23 mouse cellular contexts compared by ENCODE assay signal in the genomic region with DNA sequence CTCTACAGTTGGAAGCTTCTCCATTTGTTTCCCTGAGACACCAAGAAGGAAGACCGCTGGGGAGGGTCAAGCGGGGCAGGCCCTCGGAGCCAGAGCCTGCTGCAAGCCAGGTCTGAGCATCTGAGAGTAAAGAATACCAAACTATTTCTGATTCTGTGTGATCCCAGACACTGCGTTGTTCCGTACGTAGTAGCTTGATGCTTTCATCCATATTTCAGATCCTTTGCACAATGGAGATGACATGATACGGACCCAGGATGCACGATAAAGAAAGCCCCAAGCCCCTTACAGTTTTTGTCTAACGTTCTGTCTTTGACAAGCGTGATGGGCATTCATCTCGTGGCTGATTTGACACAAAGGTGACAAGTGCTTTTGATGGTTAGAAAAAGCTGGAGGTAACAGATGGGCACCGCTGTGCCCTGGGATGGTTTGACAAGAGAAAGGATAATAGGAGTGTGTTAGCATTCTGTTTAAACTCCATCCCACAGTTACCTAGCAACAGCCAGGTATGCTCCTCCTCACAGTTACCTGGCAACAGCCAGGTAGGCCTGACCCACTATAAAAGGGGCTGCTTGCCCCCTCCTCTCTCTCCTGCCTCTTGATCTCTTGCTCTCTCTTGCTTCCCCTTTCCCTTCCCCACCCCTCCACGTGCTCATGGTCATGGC. TPM values are rescaled to one million over a fixed set of nuclear protein-coding genes. Genes with fewer than 3 reads are reported as not detected.
DNase-seq lines count a peak whose midpoint lies in the region; ATAC-seq and TF ChIP-seq lines count a peak whose summit lies in the region.
"Had no signal": no experiment of that assay in that cellular context is flagged by ENCODE, and none has a peak within 500 bp of the region (broad histone marks: within the 10 kb centered on the region; RNA-seq: fewer than 3 reads in every experiment).

No protein-coding gene starts in this region.

- H3K4me1 ChIP-seq in forebrain, postnatal 0 days (ENCODE audit: insufficient read depth), result no peaks in the 10 kb centered on the region
- H3K4me1 ChIP-seq in forebrain, embryonic 11.5 days (replicated peaks; ENCODE audit: control insufficient read depth, insufficient read depth, low read length), result no peaks in the 10 kb centered on the region
- no peaks in the 10 kb centered on the region for H3K4me1 ChIP-seq in midbrain, embryonic 11.5 days (ENCODE audit: control insufficient read depth, insufficient read depth, low read length)
- no peaks in the 10 kb centered on the region for H3K4me1 ChIP-seq in midbrain, embryonic 13.5 days (replicated peaks)
- H3K4me1 ChIP-seq in midbrain, postnatal 0 days (ENCODE audit: insufficient read depth, low read length), result no peaks in the 10 kb centered on the region
- no peaks in the 10 kb centered on the region for H3K4me1 ChIP-seq in stomach, postnatal 0 days (replicated peaks; ENCODE audit: control insufficient read depth, insufficient read depth)
- H3K4me1 ChIP-seq: embryonic facial prominence, embryonic 15.5 days; heart, embryonic 10.5 days had no signal

- H3K9ac ChIP-seq in forebrain, postnatal 0 days, result no peak overlapping the region
- H3K9ac ChIP-seq in forebrain, embryonic 11.5 days (ENCODE audit: low read length), result no peak overlapping the region
- H3K9ac ChIP-seq in midbrain, embryonic 11.5 days (ENCODE audit: low read length), result no peak overlapping the region
- H3K9ac ChIP-seq in midbrain, embryonic 13.5 days (replicated peaks), result no peak overlapping the region
- no peak overlapping the region for H3K9ac ChIP-seq in midbrain, postnatal 0 days (replicated peaks; ENCODE audit: low read length, poor library complexity, severe bottlenecking)
- H3K9ac ChIP-seq in stomach, postnatal 0 days (ENCODE audit: low read length), result no peak overlapping the region
- H3K9ac ChIP-seq: embryonic facial prominence, embryonic 15.5 days; hindbrain, embryonic 14.5 days had no signal

- ATAC-seq in forebrain, postnatal 0 days, result peak; percentile 77
- no peak for ATAC-seq in forebrain, embryonic 11.5 days (replicated peaks; ENCODE audit: low FRiP score)
- no peak for ATAC-seq in midbrain, embryonic 11.5 days (ENCODE audit: low FRiP score)
- no peak for ATAC-seq in midbrain, embryonic 13.5 days
- ATAC-seq in midbrain, postnatal 0 days (ENCODE audit: low FRiP score), result peak; percentile 72
- ATAC-seq in stomach, postnatal 0 days (ENCODE audit: low FRiP score, low TSS enrichment), result no peak
- ATAC-seq: activated CD4-positive, CD25-positive, alpha-beta regulatory T cell, adult 4 months; inflammation-experienced regulatory T-cells, adult 6 months; intestine, postnatal 0 days had no signal

- no peak overlapping the region for H3K27ac ChIP-seq in forebrain, postnatal 0 days (ENCODE audit: low read depth, low read length)
- no peak overlapping the region for H3K27ac ChIP-seq in forebrain, embryonic 11.5 days (ENCODE audit: low read depth, low read length)
- H3K27ac ChIP-seq in midbrain, embryonic 11.5 days (ENCODE audit: low read depth, low read length), result no peak overlapping the region
- H3K27ac ChIP-seq in midbrain, embryonic 13.5 days, result no peak overlapping the region
- H3K27ac ChIP-seq in midbrain, postnatal 0 days (ENCODE audit: low read depth, low read length), result peak overlapping the region; percentile 43; the same call in 1 of the 2 replicates
- H3K27ac ChIP-seq in stomach, postnatal 0 days (replicated peaks), result no peak overlapping the region
- H3K27ac ChIP-seq: embryonic facial prominence, embryonic 15.5 days; forebrain, embryonic 10.5 days; gastrocnemius, adult 2 months; heart, embryonic 10.5 days; hindbrain, embryonic 14.5 days had no signal

- no peak for TF ChIP-seq EP300 in stomach, postnatal 0 days (optimal IDR thresholded peaks at IDR 0.05)

- no peak for TF ChIP-seq CTCF in forebrain, postnatal 0 days (IDR thresholded peaks at IDR 0.05; ENCODE audit: low read depth)
- no peak for TF ChIP-seq CTCF in brain, embryonic 14.5 days (IDR thresholded peaks at IDR 0.05; ENCODE audit: borderline replicate concordance, extremely low read depth, insufficient read depth, insufficient read length)
- TF ChIP-seq CTCF in midbrain, postnatal 0 days (IDR thresholded peaks at IDR 0.05), result no peak
- no peak for TF ChIP-seq CTCF in stomach, postnatal 0 days (IDR thresholded peaks at IDR 0.05; ENCODE audit: low read depth)

- H3K27me3 ChIP-seq in forebrain, postnatal 0 days (ENCODE audit: insufficient read depth, low read length), result no peaks in the 10 kb centered on the region
- H3K27me3 ChIP-seq in forebrain, embryonic 11.5 days (ENCODE audit: control insufficient read depth, insufficient read depth, low read length), result no peaks in the 10 kb centered on the region
- no peaks in the 10 kb centered on the region for H3K27me3 ChIP-seq in midbrain, embryonic 11.5 days (ENCODE audit: control insufficient read depth, insufficient read depth, low read length)
- no peaks in the 10 kb centered on the region for H3K27me3 ChIP-seq in midbrain, embryonic 13.5 days
- no peaks in the 10 kb centered on the region for H3K27me3 ChIP-seq in midbrain, postnatal 0 days (ENCODE audit: insufficient read depth, low read length)
- H3K27me3 ChIP-seq in stomach, postnatal 0 days (ENCODE audit: control insufficient read depth, insufficient read depth, low read length), result no peaks in the 10 kb centered on the region
- H3K27me3 ChIP-seq: embryonic facial prominence, embryonic 15.5 days had no signal

- WGBS in forebrain, postnatal 0 days, result 84% methylated on average over 13 of the region's 13 CpGs
- 89% methylated on average over 13 of the region's 13 CpGs for WGBS in forebrain, embryonic 11.5 days
- 87% methylated on average over 13 of the region's 13 CpGs for WGBS in midbrain, embryonic 11.5 days
- 79% methylated on average over 13 of the region's 13 CpGs for WGBS in midbrain, embryonic 13.5 days
- WGBS in midbrain, postnatal 0 days, result 68% methylated on average over 13 of the region's 13 CpGs
- 83% methylated on average over 13 of the region's 13 CpGs for WGBS in stomach, postnatal 0 days

- DNase-seq in forebrain, postnatal 0 days, result peak; percentile 16
- DNase-seq in forebrain, embryonic 11.5 days (ENCODE audit: low spot score), result no peak
- DNase-seq in midbrain, embryonic 11.5 days (ENCODE audit: low spot score, missing footprints), result peak; percentile 10
- peak; percentile 50 for DNase-seq in brain, embryonic 14.5 days (ENCODE audit: low read depth)
- DNase-seq in midbrain, postnatal 0 days (ENCODE audit: low spot score), result peak; percentile 20
- no peak for DNase-seq in cerebellum, postnatal 4 days (ENCODE audit: low spot score in 2 of 2)
- DNase-seq in stomach, postnatal 0 days (ENCODE audit: low spot score), result no peak
- DNase-seq: adrenal gland, postnatal 14 days; cerebellum, adult 9-11 months; embryo, embryonic 11 days; gastrocnemius, adult 2 months; gastrocnemius, postnatal 25 days; heart, postnatal 10 days; heart, postnatal 4 days had no signal

- no peak overlapping the region for H3K4me2 ChIP-seq in forebrain, postnatal 0 days (ENCODE audit: low read depth)
- H3K4me2 ChIP-seq in forebrain, embryonic 11.5 days (ENCODE audit: low read depth, low read length, severe bottlenecking), result no peak overlapping the region
- H3K4me2 ChIP-seq in midbrain, embryonic 11.5 days, result no peak overlapping the region
- no peak overlapping the region for H3K4me2 ChIP-seq in midbrain, embryonic 13.5 days (replicated peaks)
- no peak overlapping the region for H3K4me2 ChIP-seq in midbrain, postnatal 0 days (ENCODE audit: low read depth, low read length, poor library complexity, severe bottlenecking)
- no peak overlapping the region for H3K4me2 ChIP-seq in stomach, postnatal 0 days (replicated peaks; ENCODE audit: low read depth)
- H3K4me2 ChIP-seq: embryonic facial prominence, embryonic 15.5 days; hindbrain, embryonic 14.5 days had no signal

- H3K4me3 ChIP-seq in forebrain, postnatal 0 days (ENCODE audit: low read depth, low read length), result no peak overlapping the region
- H3K4me3 ChIP-seq in forebrain, embryonic 11.5 days (ENCODE audit: low read depth, low read length), result no peak overlapping the region
- no peak overlapping the region for H3K4me3 ChIP-seq in midbrain, embryonic 11.5 days (ENCODE audit: low read depth, low read length)
- no peak overlapping the region for H3K4me3 ChIP-seq in midbrain, embryonic 13.5 days (replicated peaks)
- H3K4me3 ChIP-seq in midbrain, postnatal 0 days (ENCODE audit: low read depth, low read length), result no peak overlapping the region
- H3K4me3 ChIP-seq in stomach, postnatal 0 days (ENCODE audit: low read depth, low read length), result no peak overlapping the region
- H3K4me3 ChIP-seq: embryonic facial prominence, embryonic 15.5 days; erythroblast, embryonic 14.5 days; forebrain, embryonic 10.5 days; gastrocnemius, adult 2 months; heart, embryonic 10.5 days had no signal

- TF ChIP-seq POLR2A in brain, embryonic 14.5 days (IDR thresholded peaks at IDR 0.05; ENCODE audit: borderline replicate concordance, extremely low read depth, insufficient read depth, insufficient read length, poor library complexity, severe bottlenecking), result no peak

- H3K9me3 ChIP-seq in forebrain, postnatal 0 days (ENCODE audit: low read length), result peaks cover 5% of the 10 kb centered on the region; the same call in 1 of the 2 replicates
- H3K9me3 ChIP-seq in forebrain, embryonic 11.5 days (ENCODE audit: control insufficient read depth, low read length), result peaks cover 2% of the 10 kb centered on the region; the same call in 1 of the 2 replicates
- no peaks in the 10 kb centered on the region for H3K9me3 ChIP-seq in midbrain, embryonic 11.5 days (ENCODE audit: control insufficient read depth, low read length)
- H3K9me3 ChIP-seq in midbrain, embryonic 13.5 days, result peaks cover 6% of the 10 kb centered on the region; the same call in 1 of the 2 replicates
- peaks cover 11% of the 10 kb centered on the region; the same call in 1 of the 2 replicates for H3K9me3 ChIP-seq in midbrain, postnatal 0 days (ENCODE audit: low read length)
- no peaks in the 10 kb centered on the region for H3K9me3 ChIP-seq in stomach, postnatal 0 days (ENCODE audit: control insufficient read depth, low read length)
- H3K9me3 ChIP-seq: embryonic facial prominence, embryonic 15.5 days had no signal

- no peaks in the 10 kb centered on the region for H3K36me3 ChIP-seq in forebrain, postnatal 0 days (ENCODE audit: insufficient read depth)
- no peaks in the 10 kb centered on the region for H3K36me3 ChIP-seq in forebrain, embryonic 11.5 days (ENCODE audit: control insufficient read depth, insufficient read depth, low read length)
- H3K36me3 ChIP-seq in midbrain, embryonic 11.5 days (ENCODE audit: control insufficient read depth, insufficient read depth, low read length), result no peaks in the 10 kb centered on the region
- no peaks in the 10 kb centered on the region for H3K36me3 ChIP-seq in midbrain, embryonic 13.5 days
- no peaks in the 10 kb centered on the region for H3K36me3 ChIP-seq in midbrain, postnatal 0 days (ENCODE audit: insufficient read depth, low read length)
- no peaks in the 10 kb centered on the region for H3K36me3 ChIP-seq in stomach, postnatal 0 days (ENCODE audit: control insufficient read depth, insufficient read depth, low read length)
- H3K36me3 ChIP-seq: embryonic facial prominence, embryonic 15.5 days; forebrain, embryonic 10.5 days; heart, embryonic 10.5 days had no signal

RNA-seq across cellular contexts. Expression of a gene that starts 22.9 kb away (rescaled TPM):
- 0.38 and 3.5 TPM in 2 replicates for total RNA-seq in forebrain, postnatal 0 days (2014; rRNA removed)
- polyA plus RNA-seq in forebrain, postnatal 0 days (2015; fragmentation: Nextera tagmentation; extraction: Ambion mirVana), result 1.5 and 2.0 TPM in 2 replicates
- polyA plus RNA-seq in forebrain, embryonic 11.5 days (2014; fragmentation: Nextera tagmentation; extraction: Ambion mirVana), result 1.3 and 1.4 TPM in 2 replicates
- 1.4 and 1.7 TPM in 2 replicates for polyA plus RNA-seq in midbrain, embryonic 11.5 days (2014; fragmentation: Nextera tagmentation; extraction: Ambion mirVana)
- polyA plus RNA-seq in midbrain, embryonic 13.5 days (2015; fragmentation: Nextera tagmentation; extraction: Ambion mirVana), result 0.48 TPM in 1 of 2 replicates, not detected in the other
- polyA plus RNA-seq in brain, embryonic 14.5 days (2012; rRNA removed), result 1.6 and 2.3 TPM in 2 replicates
- 3.4 and 3.7 TPM in 2 replicates for total RNA-seq in midbrain, postnatal 0 days (2014; rRNA removed)
- 1.3 and 1.7 TPM in 2 replicates for polyA plus RNA-seq in midbrain, postnatal 0 days (2015; fragmentation: Nextera tagmentation; extraction: Ambion mirVana)
- polyA plus RNA-seq in stomach, postnatal 0 days (2015; fragmentation: Nextera tagmentation; extraction: Ambion mirVana), result 379 and 398 TPM in 2 replicates
- total RNA-seq: gastrocnemius, adult 2 months had no signal

Comparison
In these comparisons a context has a peak if more than half of its experiments do, and no peak if none do; other contexts are left out.
1. ATAC-seq: peak in forebrain, postnatal 0 days (single experiment) and midbrain, postnatal 0 days (single experiment); none in forebrain, embryonic 11.5 days (single experiment), midbrain, embryonic 11.5 days (single experiment), midbrain, embryonic 13.5 days (single experiment) and stomach, postnatal 0 days (single experiment).
2. DNase-seq: peak in forebrain, postnatal 0 days (single experiment), midbrain, embryonic 11.5 days (single experiment), brain, embryonic 14.5 days (single experiment) and midbrain, postnatal 0 days (single experiment); none in forebrain, embryonic 11.5 days (single experiment), cerebellum, postnatal 4 days (0 of 2) and stomach, postnatal 0 days (single experiment).
3. RNA of a gene that starts 22.9 kb away (polyA plus RNA-seq): 379 to 398 TPM in stomach, postnatal 0 days; 1.6 to 2.3 TPM in brain, embryonic 14.5 days, 1.3 to 1.7 TPM in midbrain, postnatal 0 days, 1.4 to 1.7 TPM in midbrain, embryonic 11.5 days, 1.5 to 2.0 TPM in forebrain, postnatal 0 days, 1.3 to 1.4 TPM in forebrain, embryonic 11.5 days and 0.48 TPM in midbrain, embryonic 13.5 days; every median in the first group is over 100 times any median in the second.